Mouse (Mus musculus): ENCODE results near the gene Tnfsf11. TPM values are rescaled to one million over a fixed set of nuclear protein-coding genes. Genes with fewer than 3 reads are reported as not detected.
A peak's percentile ranks its signal among the peaks of the same experiment; 100 is the strongest.

The Tnfsf11 gene
- total RNA-seq, 2 experiments from 2014 or later: 0.30 TPM; not detected in 1

DNA sequence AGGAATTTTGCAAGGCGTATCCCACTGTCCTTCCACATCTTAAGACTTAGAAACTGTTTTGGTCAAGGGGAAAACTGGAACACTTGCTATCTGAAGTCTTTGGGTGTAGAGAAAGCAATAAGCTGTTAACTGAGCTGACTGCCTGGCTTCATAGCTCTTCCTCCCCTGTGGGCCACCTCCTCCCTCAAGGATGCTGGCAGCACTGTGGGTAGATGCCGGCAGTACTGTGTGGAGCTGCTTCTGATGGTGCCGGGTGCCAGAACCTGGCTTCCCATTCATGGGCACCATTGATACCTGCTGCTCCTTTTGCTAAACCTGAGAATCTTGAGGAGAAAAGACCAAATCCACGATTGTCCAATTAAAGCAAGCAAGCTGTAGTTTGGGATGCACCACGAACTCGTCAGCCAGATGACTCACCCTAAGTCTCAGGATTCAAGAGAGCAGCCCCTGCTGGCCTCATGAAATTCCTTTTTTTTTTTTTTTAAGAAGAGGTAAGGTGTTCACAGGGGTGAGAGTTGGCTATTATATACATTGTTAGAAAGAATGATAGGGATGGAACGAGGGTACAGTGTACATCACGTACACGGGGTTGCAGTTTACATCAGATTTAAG, 17.8 kb downstream of the Tnfsf11 start:
- intact Hi-C loops (cut with DNase I): loop anchor here (5.0 kb wide), 2 partner anchors 192 to 1148 kb away; no protein-coding TSS in a partner anchor
- no peak for DNase-seq (ENCODE audit: low spot score in 2 of 2)

DNA sequence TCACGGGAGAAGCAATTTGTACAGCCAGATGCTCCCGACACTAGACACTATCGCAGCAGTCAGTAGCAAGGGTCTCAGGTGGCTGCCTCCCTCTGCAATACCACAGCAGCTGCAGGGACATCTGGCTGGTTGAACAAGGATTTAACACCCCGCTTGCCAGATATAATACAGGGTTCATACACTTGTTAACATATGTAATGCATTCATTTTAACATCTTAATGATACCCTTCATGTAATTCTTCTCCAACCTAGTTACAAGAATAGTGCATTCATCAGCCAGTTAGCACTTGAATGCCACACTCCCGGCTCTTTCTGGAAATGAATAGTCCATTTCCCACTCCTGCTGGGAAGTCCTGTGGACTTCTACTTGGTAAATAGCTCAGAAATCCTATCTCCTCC, 18.9 kb downstream of the Tnfsf11 start:
- intact Hi-C loops (cut with DNase I): loop anchor here (5.0 kb wide), 2 partner anchors 193 to 1147 kb away; no protein-coding TSS in a partner anchor
- no peak for DNase-seq (ENCODE audit: low spot score in 2 of 2)

DNA sequence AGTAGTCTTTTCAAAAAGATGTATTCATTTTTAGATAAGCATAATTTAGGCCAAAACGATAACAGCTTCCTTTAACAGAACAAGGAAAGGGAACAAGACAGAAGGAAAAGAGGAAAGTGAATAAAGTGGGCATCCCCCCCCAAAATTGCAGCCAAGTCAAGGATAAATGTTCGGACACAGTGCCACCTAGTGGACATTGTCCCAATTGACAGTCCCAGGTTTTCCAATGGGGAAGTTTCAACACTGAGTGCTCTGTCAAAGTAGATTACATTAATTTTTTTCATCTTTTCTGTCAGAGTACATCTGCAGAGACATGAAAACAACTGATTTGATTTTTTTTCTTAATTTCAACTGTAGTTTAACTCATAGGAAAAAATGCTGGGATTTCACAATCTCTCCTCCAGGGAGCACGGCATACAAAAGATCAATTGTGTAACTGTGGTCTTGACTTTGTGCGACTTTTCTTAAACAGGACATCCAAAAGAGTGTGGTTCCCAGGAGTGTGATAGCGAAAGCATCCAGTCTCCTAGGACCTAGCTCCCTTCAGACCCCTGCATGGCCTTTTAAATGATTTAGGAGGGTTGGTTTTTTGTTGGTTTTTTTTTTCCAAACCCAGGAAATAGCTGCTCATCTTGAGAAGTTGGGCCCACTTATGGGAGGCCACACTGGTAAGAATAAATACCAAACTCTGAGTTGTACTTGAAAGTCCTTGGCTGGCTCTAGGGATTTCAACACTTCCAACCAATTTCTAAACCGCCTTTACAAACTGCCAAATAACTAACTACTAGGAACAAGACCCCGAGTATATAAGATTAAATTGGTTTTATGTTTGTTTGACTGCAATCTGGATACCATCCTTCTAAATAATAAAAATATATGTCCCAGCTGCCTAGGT, 19.7 kb downstream of the Tnfsf11 start:
- intact Hi-C loops (cut with DNase I): loop anchor here (5.0 kb wide), 2 partner anchors 194 to 1146 kb away; no protein-coding TSS in a partner anchor
- peak; percentile 69 to 79 for DNase-seq (ENCODE audit: low spot score in 2 of 2)

GRCm38 (mm10) chr14:78286011-78286548, 21.8 kb downstream of the Tnfsf11 start:
- intact Hi-C loops (cut with DNase I): loop anchor here (5.0 kb wide), 2 partner anchors 196 to 1144 kb away; no protein-coding TSS in a partner anchor
- DNase-seq (ENCODE audit: low spot score in 2 of 2): no peak

DNA sequence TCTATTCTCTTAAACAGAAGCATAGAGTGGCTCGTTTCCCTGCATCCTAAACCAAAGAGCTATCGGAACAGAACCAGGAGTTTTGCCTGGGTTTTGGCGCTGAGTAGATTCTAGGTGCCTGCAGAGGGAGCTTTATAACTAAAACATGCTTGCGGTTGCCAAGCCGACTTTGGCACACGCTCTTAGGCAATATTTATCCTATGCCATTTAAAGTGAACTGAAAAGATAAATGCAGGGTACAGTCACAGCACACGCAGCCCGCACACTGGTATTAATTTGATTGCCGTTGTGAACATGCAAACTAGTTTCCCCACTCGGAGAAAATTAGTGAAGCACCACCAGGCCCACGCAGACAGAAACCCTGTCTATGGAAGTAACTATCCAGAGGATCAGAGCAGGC, 25.4 kb downstream of the Tnfsf11 start:
- peak; percentile 55 to 62 for DNase-seq (ENCODE audit: low spot score in 2 of 2)
- intact Hi-C loops (cut with DNase I): no loop called here

DNA sequence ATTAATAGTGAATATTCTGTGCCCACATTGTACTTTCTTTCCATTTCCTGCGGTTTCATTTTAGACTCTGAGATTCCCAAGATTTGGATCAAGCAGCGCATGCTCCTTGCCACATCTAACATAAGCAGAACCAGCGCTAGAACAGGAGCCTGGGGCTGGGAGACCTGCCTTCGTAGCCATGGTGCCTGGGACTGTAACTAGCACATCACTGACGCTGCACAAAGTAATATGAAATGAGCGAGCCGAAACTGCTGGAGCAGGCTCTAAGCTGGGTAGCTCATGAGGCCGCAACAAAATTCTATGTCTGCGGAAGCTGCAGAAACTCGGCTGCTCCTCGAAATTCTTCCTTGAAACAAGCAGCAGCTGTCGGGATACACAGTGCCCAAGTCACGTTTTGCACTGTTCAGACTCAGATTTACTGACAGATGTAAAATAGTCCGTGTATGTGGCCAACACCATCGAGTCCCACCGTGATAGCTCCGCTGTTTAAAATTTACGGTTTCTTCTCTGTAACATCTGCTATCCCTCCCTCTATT, 31.4 kb downstream of the Tnfsf11 start:
- intact Hi-C loops (cut with DNase I): no loop called here
- peak; percentile 40 to 75 for DNase-seq (ENCODE audit: low spot score in 2 of 2)

DNA sequence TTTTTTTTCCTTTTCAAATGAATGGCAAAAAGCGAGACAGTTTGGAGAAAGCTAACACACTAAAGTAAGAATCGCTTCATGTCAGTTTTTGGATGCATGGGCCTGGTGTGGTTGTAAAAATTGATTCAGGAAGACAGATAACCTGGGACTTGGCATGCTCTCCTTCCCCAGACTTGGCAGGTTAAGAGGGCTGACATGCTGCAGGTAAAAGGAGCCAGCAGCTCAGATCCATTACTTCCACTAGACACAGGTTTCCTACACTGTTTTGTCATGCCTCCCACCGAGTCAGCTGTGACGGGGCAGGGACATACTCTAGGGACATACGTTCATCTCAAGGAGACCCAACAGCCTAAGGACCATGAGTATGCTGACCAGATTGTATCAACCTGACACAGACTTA, 33.0 kb downstream of the Tnfsf11 start:
- DNase-seq (ENCODE audit: low spot score in 2 of 2): no peak
- intact Hi-C loops (cut with DNase I): no loop called here

GRCm38 (mm10) chr14:78274146-78274545, 33.7 kb downstream of the Tnfsf11 start:
- peak; percentile 55 to 73 for DNase-seq (ENCODE audit: low spot score in 2 of 2)
- intact Hi-C loops (cut with DNase I): no loop called here

DNA sequence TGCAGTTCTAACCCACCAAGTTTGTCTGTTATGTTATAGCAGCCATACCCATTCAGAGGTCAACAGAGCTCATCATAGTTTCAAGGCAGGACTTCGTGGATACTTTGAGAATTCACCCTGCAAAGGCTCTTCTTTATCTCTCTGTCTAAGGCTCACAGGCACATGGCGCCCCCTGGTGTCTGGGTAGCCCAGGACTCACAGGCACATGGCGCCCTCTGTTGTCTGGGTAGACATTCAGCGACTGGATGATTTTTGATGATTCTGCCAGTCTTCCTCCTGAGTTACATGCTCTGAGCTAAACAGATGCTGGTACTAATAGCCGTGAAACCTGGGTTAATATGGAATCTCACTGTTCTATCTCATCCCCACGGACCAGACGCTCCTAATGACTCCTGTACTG, 34.3 kb downstream of the Tnfsf11 start:
- peak; percentile 56 to 69 for DNase-seq (ENCODE audit: low spot score in 2 of 2)
- intact Hi-C loops (cut with DNase I): no loop called here

GRCm38 (mm10) chr14:78264876-78265275, 43.0 kb downstream of the Tnfsf11 start:
- intact Hi-C loops (cut with DNase I): no loop called here
- DNase-seq (ENCODE audit: low spot score in 2 of 2): no peak

- intact Hi-C loops (cut with DNase I): no loop called here
Measured at GRCm38 (mm10) chr14:78262596-78262995, 45.2 kb downstream of the Tnfsf11 start.

DNA sequence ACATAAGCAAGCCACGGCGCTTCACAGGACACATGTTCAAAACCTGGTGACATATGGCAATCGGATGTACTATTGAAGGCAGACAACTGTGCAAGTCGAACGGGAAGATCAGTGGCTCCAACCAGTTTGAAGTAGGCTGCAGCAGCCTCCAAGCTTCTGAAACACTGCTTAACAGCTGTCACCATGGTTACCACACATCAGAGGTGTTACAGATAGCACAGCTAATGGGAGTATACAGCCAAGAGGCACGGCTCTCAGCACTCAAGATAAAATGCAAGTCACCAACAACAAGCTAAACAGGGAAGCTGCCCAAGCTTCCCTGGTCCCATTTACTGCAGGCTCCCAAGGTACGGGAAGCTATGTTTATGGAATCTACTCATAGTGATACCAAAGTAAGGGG, 46.6 kb downstream of the Tnfsf11 start:
- no peak for DNase-seq (ENCODE audit: low spot score in 2 of 2)
- intact Hi-C loops (cut with DNase I): no loop called here

More at GRCm38 (mm10) chr14:78262596-78262995, 45.2 kb downstream of the Tnfsf11 start:
- no peak for DNase-seq (ENCODE audit: low spot score in 2 of 2)

- intact Hi-C loops (cut with DNase I): no loop called here
- no peak for DNase-seq (ENCODE audit: low spot score in 2 of 2)
Measured at GRCm38 (mm10) chr14:78254017-78254416, 53.8 kb downstream of the Tnfsf11 start.

DNA sequence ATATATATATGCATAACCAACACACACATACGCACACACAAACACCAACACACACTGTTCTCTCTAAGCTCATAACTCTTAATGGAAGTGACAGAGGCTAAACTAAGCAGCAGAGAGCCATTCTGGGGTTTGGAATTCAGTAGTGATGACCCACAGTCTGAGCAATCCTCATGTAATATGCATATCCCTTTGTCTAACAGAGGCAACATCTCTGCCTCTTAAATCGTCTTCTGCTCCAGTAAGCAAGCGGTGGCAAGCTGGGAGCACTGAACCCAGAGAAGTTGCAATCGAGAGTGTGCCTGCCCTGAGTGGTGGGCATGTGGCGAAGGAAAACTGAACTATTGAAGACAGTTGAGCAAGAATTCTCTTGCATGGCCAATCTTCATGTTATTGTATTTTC, 61.2 kb downstream of the Tnfsf11 start:
- intact Hi-C loops (cut with DNase I): no loop called here
- no peak for DNase-seq (ENCODE audit: low spot score in 2 of 2)

DNA sequence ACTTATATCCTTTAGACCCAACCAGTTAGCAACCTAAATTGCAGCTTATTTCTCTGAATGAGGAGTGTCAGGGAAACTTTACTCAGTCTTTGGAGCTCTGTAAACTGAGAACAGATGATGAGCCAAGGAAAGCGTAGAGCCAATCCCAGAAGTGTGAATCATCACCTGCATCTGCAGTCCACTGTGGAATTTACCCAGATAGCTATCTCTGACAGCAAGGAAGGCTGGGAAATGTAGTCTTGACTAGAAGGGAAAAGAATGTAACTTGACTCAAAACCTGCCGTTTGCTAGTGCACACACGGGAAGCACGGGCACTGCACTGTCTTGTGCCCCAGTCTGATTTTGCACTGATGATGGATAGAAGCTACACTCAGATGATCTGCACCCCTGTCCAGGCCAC, 63.0 kb downstream of the Tnfsf11 start:
- peak; percentile 33 to 60 for DNase-seq (ENCODE audit: low spot score in 2 of 2)
- intact Hi-C loops (cut with DNase I): no loop called here

GRCm38 (mm10) chr14:78239346-78239745, 68.5 kb downstream of the Tnfsf11 start:
- intact Hi-C loops (cut with DNase I): no loop called here
- no peak for DNase-seq (ENCODE audit: low spot score in 2 of 2)

- intact Hi-C loops (cut with DNase I): no loop called here
- DNase-seq (ENCODE audit: low spot score in 2 of 2): no peak
Measured at GRCm38 (mm10) chr14:78237238-78237637, 70.6 kb downstream of the Tnfsf11 start.

GRCm38 (mm10) chr14:78236144-78236543, 71.7 kb downstream of the Tnfsf11 start:
- DNase-seq (ENCODE audit: low spot score in 2 of 2): no peak
- intact Hi-C loops (cut with DNase I): no loop called here

DNA sequence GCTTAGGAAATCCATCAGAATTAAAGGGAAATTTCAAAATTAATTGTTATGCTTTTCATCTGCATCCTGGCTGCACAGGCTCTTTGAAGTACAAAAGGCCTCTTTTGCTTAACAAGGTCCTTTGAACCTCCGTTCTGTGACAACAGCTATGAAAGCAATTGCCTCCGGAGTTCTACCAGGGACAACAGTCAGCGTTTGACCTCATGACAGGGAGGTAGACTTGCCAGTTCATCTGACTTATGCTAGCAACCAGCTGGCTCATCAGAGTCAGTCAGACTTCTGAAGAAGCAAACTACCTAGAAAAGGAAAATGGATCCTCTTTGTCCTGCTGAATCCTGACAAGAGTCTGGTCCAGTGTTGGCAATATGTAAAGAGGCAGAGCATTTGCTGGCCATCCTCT, 72.5 kb downstream of the Tnfsf11 start:
- no peak for DNase-seq (ENCODE audit: low spot score in 2 of 2)
- intact Hi-C loops (cut with DNase I): no loop called here

GRCm38 (mm10) chr14:78229012-78229411, 78.8 kb downstream of the Tnfsf11 start:
- no peak for DNase-seq (ENCODE audit: low spot score in 2 of 2)
- intact Hi-C loops (cut with DNase I): no loop called here

Measured in left cerebral cortex, postnatal 14 days (tissue).